Mouse (Mus musculus) G1E-ER4 (cell line): Measurements from ENCODE around the gene Ksr2. TPM values are rescaled to one million over a fixed set of nuclear protein-coding genes. Genes with fewer than 3 reads are reported as not detected.

Experiments used
- GATA1 ChIP-seq: IDR thresholded peaks from one replicate; pipeline ENCODE4 v1.8.0; 2012; ENCODE audit warnings: low read length, inconsistent platforms
- polyA plus RNA-seq: library from polyadenylated mRNA; stranded (reverse); fragments of >175 nt; gene quantifications from 2 replicates; pipeline ENCODE4 v1.2.3, GENCODE M21; 2012

The Ksr2 gene
- polyA plus RNA-seq, 1 experiment = not detected

- no peak for TF ChIP-seq GATA1
Measured at GRCm38 (mm10) chr5:117602026-117602425, 188.2 kb downstream of the Ksr2 start.

GRCm38 (mm10) chr5:117607761-117608309, 194.0 kb downstream of the Ksr2 start:
- TF ChIP-seq GATA1 = no peak

- TF ChIP-seq GATA1 = no peak
Measured at GRCm38 (mm10) chr5:117614331-117615024, 200.7 kb downstream of the Ksr2 start.

GRCm38 (mm10) chr5:117620292-117620691, 206.5 kb downstream of the Ksr2 start:
- TF ChIP-seq GATA1 = no peak

GRCm38 (mm10) chr5:117622221-117622620, 208.4 kb downstream of the Ksr2 start:
- no peak for TF ChIP-seq GATA1

GRCm38 (mm10) chr5:117626907-117627306, 213.1 kb downstream of the Ksr2 start:
- no peak for TF ChIP-seq GATA1

- TF ChIP-seq GATA1 = no peak
Measured at GRCm38 (mm10) chr5:117628351-117628750, 214.6 kb downstream of the Ksr2 start.

GRCm38 (mm10) chr5:117629570-117629969, 215.8 kb downstream of the Ksr2 start:
- TF ChIP-seq GATA1 = no peak

GRCm38 (mm10) chr5:117635211-117635610, 221.4 kb downstream of the Ksr2 start:
- no peak for TF ChIP-seq GATA1

- TF ChIP-seq GATA1 = no peak
Measured at GRCm38 (mm10) chr5:117635838-117636237, 222.0 kb downstream of the Ksr2 start.

GRCm38 (mm10) chr5:117641585-117641984, 227.8 kb downstream of the Ksr2 start:
- TF ChIP-seq GATA1 = no peak

GRCm38 (mm10) chr5:117651238-117651886, 237.6 kb downstream of the Ksr2 start:
- TF ChIP-seq GATA1 = no peak

- no peak for TF ChIP-seq GATA1
Measured at GRCm38 (mm10) chr5:117658641-117659040, 244.8 kb downstream of the Ksr2 start.

GRCm38 (mm10) chr5:117659596-117659995, 245.8 kb downstream of the Ksr2 start:
- TF ChIP-seq GATA1 = no peak

- TF ChIP-seq GATA1 = no peak
Measured at GRCm38 (mm10) chr5:117665181-117665580, 251.4 kb downstream of the Ksr2 start.

GRCm38 (mm10) chr5:117667314-117667713, 253.5 kb downstream of the Ksr2 start:
- TF ChIP-seq GATA1 = no peak

GRCm38 (mm10) chr5:117669265-117669664, 255.5 kb downstream of the Ksr2 start:
- TF ChIP-seq GATA1 = no peak
